Mouse (Mus musculus): ENCODE measurements around the gene Slc25a39. TPM values are rescaled to one million over a fixed set of nuclear protein-coding genes. Genes with fewer than 3 reads are reported as not detected.
"Not testable (repeated sequence)": the region's sequence is repeated elsewhere in the genome, so short reads cannot be mapped to it uniquely, and the experiment has no call there.

Slc25a39 gene
- polyA plus RNA-seq, 1 experiment from 2014 or later = 283 TPM

DNA sequence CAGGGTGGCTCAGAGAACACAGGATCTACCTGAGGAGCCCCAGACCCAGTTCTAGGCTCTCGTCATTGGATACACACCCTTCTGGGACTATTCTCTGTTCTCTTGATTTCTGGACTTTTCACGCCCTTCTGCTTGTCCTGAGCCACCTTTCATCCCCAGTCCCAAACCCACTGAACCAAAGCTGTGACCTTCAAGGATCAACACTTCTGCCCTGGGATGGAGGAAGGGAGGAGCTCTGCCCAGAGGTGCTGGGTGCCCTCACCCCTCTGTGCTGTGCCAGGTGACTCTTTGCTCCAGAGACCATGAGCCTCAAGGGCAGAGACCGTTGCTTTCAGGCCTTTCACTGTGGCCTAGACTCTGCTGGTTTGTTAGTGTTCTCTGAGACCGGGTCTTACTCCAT is 38.5 kb downstream of the Slc25a39 start:
- WGBS = 77% methylated on average over 4 of the region's 4 CpGs
- no peaks in the 10 kb centered on the region for H3K36me3 ChIP-seq (ENCODE audit: control insufficient read depth, insufficient read depth, low read length)
- no peaks in the 10 kb centered on the region for H3K9me3 ChIP-seq (ENCODE audit: control insufficient read depth, low read length)
- peaks cover 40% of the 10 kb centered on the region for H3K4me1 ChIP-seq (replicated peaks; ENCODE audit: control insufficient read depth, insufficient read depth, low read length)
- H3K4me2 ChIP-seq = no peak overlapping the region
- peaks cover 28% of the 10 kb centered on the region for H3K27me3 ChIP-seq (replicated peaks; ENCODE audit: control insufficient read depth, insufficient read depth, low read length)
- no peak for ATAC-seq (replicated peaks; ENCODE audit: low FRiP score)
- no peak overlapping the region for H3K4me3 ChIP-seq (ENCODE audit: low read depth, low read length)
- peak overlapping the region; percentile 52; the same call in 1 of the 2 replicates for H3K27ac ChIP-seq (ENCODE audit: low read depth, low read length)
- peak overlapping the region; percentile 25; the same call in 1 of the 2 replicates for H3K9ac ChIP-seq (ENCODE audit: low read depth, low read length)
- DNase-seq (ENCODE audit: low spot score) = no peak

DNA sequence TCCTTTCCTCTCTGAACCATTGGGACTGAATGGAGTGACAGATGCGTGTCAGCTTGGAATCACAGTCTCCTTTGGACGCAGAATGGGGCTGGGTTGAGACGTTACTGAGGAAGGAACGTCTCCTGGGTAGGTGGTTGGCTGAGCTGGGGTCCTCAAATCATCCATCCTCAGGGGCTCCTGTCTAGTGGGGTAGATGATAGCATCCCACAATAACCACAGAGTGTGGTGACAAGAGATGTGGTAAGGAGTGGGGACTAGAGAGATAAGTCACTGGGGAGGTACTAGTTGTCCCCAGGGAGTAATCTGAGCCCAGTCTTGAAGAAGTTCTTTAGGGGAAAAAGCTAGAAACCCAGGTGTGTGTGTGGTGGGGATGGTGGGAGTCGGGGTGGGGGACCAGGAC is 39.4 kb downstream of the Slc25a39 start:
- H3K4me1 ChIP-seq (replicated peaks; ENCODE audit: control insufficient read depth, insufficient read depth, low read length) = peaks cover 34% of the 10 kb centered on the region
- 0 out of 2 replicates have a peak, but pooled peaks have one; percentile 4 for ATAC-seq (replicated peaks; ENCODE audit: low FRiP score)

DNA sequence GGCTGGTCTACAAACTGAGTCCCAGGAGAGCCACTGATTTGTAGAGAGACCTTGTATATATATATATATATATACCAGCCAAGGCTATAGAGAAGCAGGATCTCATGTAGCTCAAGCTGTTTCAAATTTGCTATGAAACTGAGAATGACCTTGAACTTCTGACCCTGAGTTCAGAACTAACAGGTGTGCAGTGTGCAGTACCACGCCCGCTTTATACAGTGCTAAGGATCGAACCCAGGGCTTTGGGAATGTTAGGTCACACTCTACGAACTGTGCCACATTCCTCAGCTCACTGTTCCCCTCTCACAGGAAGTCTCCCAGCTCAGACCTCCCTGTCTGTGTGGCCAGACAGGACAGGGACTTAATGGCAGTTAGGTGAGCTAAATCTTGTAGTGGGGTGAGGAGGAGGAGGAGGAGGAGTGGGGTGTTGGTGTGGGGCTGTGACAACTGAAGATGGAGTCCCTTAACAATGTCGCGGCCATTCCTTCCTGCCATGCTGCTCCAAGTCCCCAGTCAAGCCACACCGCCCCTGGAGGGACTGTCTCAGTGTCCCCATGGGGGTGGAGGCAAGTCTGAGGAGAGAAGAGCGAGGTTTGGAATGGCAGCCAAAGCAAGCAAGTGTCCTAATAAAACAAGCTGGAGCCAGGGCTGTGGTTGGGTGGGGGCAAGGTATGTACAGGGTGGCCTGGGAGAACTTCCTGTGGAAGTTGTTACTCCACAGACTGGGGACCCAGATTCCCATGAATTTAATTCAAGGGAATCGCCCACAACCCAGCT is 40.1 kb downstream of the Slc25a39 start:
- peak overlapping the region; percentile 36; the same call in 1 of the 2 replicates for H3K9ac ChIP-seq (ENCODE audit: low read depth, low read length)
- peaks cover 17% of the 10 kb centered on the region for H3K27me3 ChIP-seq (replicated peaks; ENCODE audit: control insufficient read depth, insufficient read depth, low read length)
- DNase-seq (ENCODE audit: low spot score) (no peak), ATAC-seq (replicated peaks; ENCODE audit: low FRiP score) (no peak)
- peak overlapping the region; percentile 7 for H3K4me2 ChIP-seq
- H3K27ac ChIP-seq (ENCODE audit: low read depth, low read length) = no peak overlapping the region
- H3K4me1 ChIP-seq (replicated peaks; ENCODE audit: control insufficient read depth, insufficient read depth, low read length) = peaks cover 32% of the 10 kb centered on the region
- WGBS = 65% methylated on average over 9 of the region's 9 CpGs
- no peaks in the 10 kb centered on the region for H3K9me3 ChIP-seq (ENCODE audit: control insufficient read depth, low read length)
- H3K4me3 ChIP-seq (ENCODE audit: low read depth, low read length) = no peak overlapping the region
- no peaks in the 10 kb centered on the region for H3K36me3 ChIP-seq (ENCODE audit: control insufficient read depth, insufficient read depth, low read length)

More for the DNA sequence above, 39.4 kb downstream of the Slc25a39 start:
- H3K9me3 ChIP-seq (ENCODE audit: control insufficient read depth, low read length) = no peaks in the 10 kb centered on the region
- H3K4me3 ChIP-seq (ENCODE audit: low read depth, low read length) = no peak overlapping the region
- H3K4me2 ChIP-seq = peak overlapping the region; percentile 7
- H3K27ac ChIP-seq (ENCODE audit: low read depth, low read length) = no peak overlapping the region
- H3K9ac ChIP-seq (ENCODE audit: low read depth, low read length) = peak overlapping the region; percentile 37; the same call in 1 of the 2 replicates
- WGBS = 40% methylated on average over 5 of the region's 5 CpGs
- peaks cover 24% of the 10 kb centered on the region for H3K27me3 ChIP-seq (replicated peaks; ENCODE audit: control insufficient read depth, insufficient read depth, low read length)
- no peak for DNase-seq (ENCODE audit: low spot score)
- no peaks in the 10 kb centered on the region for H3K36me3 ChIP-seq (ENCODE audit: control insufficient read depth, insufficient read depth, low read length)

DNA sequence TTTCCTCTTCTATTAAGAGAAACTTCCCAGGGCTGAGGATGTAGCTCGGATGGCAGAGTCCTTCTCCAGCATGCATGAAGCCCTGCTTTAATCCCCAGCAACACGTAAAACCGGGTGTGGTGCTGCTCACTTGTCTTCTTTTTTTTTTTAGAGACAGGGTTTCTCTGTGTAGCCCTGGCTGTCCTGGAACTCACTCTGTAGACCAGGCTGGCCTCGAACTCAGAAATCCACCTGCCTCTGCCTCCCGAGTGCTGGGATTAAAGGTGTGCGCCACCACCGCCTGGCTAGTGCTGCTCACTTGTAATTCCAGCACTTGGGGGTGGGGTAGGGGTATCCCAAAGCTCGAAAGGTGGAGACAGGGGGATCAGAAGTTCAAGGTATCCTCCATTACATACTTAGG is 41.6 kb downstream of the Slc25a39 start, which contains the start of gene Slc4a1:
TSS of gene Slc4a1 (minus strand) at position 101 of the 400 bp plus-strand sequence.
- Histone ChIP-seq H3K4me3 (ENCODE audit: low read depth, low read length) (peak within 1 kb of the TSS; percentile 63), H3K4me2 (peak within 1 kb of the TSS; percentile 58), H3K9ac (ENCODE audit: low read depth, low read length) (peak within 1 kb of the TSS; percentile 84), H3K27ac (ENCODE audit: low read depth, low read length) (peak within 1 kb of the TSS; percentile 88), H3K4me1 (replicated peaks; ENCODE audit: control insufficient read depth, insufficient read depth, low read length) (peaks cover 27% of the 10 kb centered on the region), H3K27me3 (replicated peaks; ENCODE audit: control insufficient read depth, insufficient read depth, low read length) (peaks cover 23% of the 10 kb centered on the region)
- H3K36me3 ChIP-seq (ENCODE audit: control insufficient read depth, insufficient read depth, low read length); ATAC-seq (replicated peaks; ENCODE audit: low FRiP score); H3K9me3 ChIP-seq (ENCODE audit: control insufficient read depth, low read length); DNase-seq (ENCODE audit: low spot score): not testable (repeated sequence)
- WGBS = 70% methylated on average over 8 of the region's 8 CpGs

DNA sequence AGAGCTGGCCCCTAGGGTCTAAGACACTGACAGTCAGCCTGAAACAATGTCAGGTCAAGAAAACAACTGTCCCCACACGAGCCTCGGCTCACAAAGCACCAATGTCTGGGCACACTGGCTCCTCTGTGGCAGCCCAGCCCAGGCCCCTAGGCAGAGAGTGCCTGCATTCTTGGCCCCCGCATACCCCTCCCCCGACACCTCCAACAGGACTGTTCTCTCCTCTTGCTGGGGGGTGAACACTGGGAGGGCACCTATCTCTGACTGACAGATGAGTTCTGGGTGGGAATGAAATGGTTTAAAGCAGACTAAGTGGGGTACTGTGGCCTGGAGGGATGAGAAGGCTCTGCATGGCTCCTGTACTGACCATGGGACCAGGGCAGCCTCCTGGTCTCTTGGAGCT is 42.0 kb downstream of the Slc25a39 start:
- peak overlapping the region; percentile 84 for H3K9ac ChIP-seq (ENCODE audit: low read depth, low read length)
- 55% methylated on average over 4 of the region's 4 CpGs for whole genome bisulfite sequencing

DNA sequence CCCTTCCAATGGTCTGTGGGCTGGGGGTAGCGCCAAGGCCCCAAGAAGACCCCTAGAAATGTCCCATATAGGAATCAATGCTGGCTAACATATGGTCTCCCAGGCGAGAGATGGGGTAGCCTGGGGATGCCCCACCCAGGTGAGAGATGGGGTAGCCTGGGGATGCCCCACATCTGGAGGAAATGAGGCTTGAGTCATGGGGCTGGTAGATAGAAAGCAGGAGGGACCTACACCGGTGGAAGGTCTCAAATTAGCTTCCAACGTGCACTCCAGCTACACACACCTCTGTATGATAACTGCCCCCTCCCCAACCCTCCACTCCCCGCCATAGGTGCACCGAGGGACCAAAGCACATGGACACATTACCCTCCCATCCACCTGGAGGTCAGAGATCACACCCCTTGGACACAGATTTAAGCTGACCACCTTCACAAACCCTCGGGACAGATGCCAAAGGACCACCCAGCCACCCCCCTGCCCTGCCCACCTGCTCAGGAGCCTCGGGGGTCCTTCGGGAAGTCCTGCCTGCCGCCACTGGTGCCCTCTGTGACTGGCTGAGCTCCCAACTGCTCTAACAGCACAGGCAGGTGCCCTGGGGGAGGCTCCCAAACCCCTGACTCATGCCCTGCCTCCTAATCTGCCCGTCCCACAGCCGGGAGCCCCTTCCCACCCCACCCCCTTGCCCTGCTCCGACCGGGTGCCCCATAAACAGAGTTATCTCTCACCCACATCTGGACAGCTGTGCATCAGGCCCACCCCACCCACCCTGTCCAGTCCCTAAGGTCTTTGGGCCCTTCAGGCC is 43.0 kb downstream of the Slc25a39 start:
- DNase-seq (ENCODE audit: low spot score) = no peak
- Histone ChIP-seq H3K4me1 (replicated peaks; ENCODE audit: control insufficient read depth, insufficient read depth, low read length) (peaks cover 28% of the 10 kb centered on the region), H3K9me3 (ENCODE audit: control insufficient read depth, low read length) (no peaks in the 10 kb centered on the region), H3K4me3 (ENCODE audit: low read depth, low read length) (peak overlapping the region; percentile 63), H3K27me3 (replicated peaks; ENCODE audit: control insufficient read depth, insufficient read depth, low read length) (peaks cover 36% of the 10 kb centered on the region), H3K9ac (ENCODE audit: low read depth, low read length) (peak overlapping the region; percentile 84), H3K4me2 (peak overlapping the region; percentile 58), H3K36me3 (ENCODE audit: control insufficient read depth, insufficient read depth, low read length) (peaks cover 4% of the 10 kb centered on the region), H3K27ac (ENCODE audit: low read depth, low read length) (peak overlapping the region; percentile 88)
- ATAC-seq (replicated peaks; ENCODE audit: low FRiP score) = peak; percentile 90
- 54% methylated on average over 14 of the region's 14 CpGs for WGBS

More for the DNA sequence above, 42.0 kb downstream of the Slc25a39 start:
- Histone ChIP-seq H3K9me3 (ENCODE audit: control insufficient read depth, low read length) (no peaks in the 10 kb centered on the region), H3K4me3 (ENCODE audit: low read depth, low read length) (peak overlapping the region; percentile 63; the same call in 1 of the 2 replicates), H3K36me3 (ENCODE audit: control insufficient read depth, insufficient read depth, low read length) (peaks cover 4% of the 10 kb centered on the region), H3K27me3 (replicated peaks; ENCODE audit: control insufficient read depth, insufficient read depth, low read length) (peaks cover 27% of the 10 kb centered on the region), H3K27ac (ENCODE audit: low read depth, low read length) (peak overlapping the region; percentile 88), H3K4me1 (replicated peaks; ENCODE audit: control insufficient read depth, insufficient read depth, low read length) (peaks cover 27% of the 10 kb centered on the region), H3K4me2 (peak overlapping the region; percentile 58)
- ATAC-seq (replicated peaks; ENCODE audit: low FRiP score) = peak; percentile 12
- DNase-seq (ENCODE audit: low spot score) = no peak

DNA sequence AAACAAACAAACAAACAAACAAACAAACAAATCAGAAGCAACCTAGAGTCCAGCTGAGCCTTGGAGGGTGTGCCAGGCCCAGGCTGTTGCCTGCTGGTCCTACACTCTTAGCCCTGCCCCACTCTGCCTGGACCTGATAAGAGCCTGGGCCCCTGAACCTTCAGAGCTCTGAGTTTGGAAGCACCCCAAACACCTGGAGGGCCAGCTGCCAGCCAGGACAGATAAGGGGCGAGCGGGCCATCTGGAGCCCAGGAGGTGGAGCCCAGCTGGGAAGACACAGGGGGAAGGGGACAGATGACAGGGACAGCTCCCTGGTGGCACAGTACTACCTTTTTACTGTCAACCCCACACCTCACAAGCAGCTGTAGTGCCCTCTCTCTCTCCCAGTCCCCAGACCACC is 44.1 kb downstream of the Slc25a39 start:
- Histone ChIP-seq H3K9ac (ENCODE audit: low read depth, low read length) (peak overlapping the region; percentile 84), H3K27ac (ENCODE audit: low read depth, low read length) (peak overlapping the region; percentile 88), H3K4me2 (peak overlapping the region; percentile 71), H3K27me3 (replicated peaks; ENCODE audit: control insufficient read depth, insufficient read depth, low read length) (peaks cover 45% of the 10 kb centered on the region), H3K4me1 (replicated peaks; ENCODE audit: control insufficient read depth, insufficient read depth, low read length) (peaks cover 28% of the 10 kb centered on the region), H3K9me3 (ENCODE audit: control insufficient read depth, low read length) (no peaks in the 10 kb centered on the region), H3K4me3 (ENCODE audit: low read depth, low read length) (peak overlapping the region; percentile 63), H3K36me3 (ENCODE audit: control insufficient read depth, insufficient read depth, low read length) (peaks cover 4% of the 10 kb centered on the region)
- peak; percentile 67 for DNase-seq (ENCODE audit: low spot score)
- ATAC-seq (replicated peaks; ENCODE audit: low FRiP score) = peak; percentile 87
- WGBS = 9% methylated on average over 2 of the region's 2 CpGs

DNA sequence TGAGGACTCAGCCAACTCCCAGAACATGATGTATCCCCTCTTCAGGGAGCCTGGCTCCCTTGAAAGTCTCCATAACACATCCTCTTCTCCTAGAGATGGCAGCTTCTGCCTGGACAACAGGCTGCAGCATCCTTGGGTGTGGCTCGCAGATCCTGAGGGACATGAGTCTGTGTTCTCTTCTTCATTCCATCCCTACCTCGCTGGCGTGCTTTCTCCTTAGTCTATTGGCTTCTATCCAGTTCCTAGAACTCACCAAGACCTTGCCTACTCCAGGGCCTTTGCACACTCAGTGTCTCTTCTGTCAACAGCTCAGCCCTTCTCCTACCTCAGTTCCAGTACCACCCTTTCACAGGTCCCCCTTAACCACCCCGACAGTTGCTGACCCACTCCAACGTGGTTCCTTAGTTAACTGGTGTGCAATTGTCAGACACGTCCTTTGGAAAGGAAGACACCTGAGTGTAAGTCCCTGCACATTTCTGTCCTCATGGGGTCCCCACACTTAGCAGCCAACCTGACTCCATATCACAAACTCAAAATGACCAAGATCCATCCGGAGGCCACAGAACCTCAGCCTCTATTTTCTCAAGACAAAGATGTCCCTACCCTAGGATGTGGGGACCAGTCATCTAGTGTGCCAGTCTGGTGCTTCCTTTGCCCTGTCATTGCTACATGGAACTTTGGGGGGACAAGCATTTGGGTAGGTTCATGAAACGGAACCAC is 45.8 kb downstream of the Slc25a39 start:
- no peak for DNase-seq (ENCODE audit: low spot score)
- 78% methylated on average over 8 of the region's 8 CpGs for WGBS
- Histone ChIP-seq H3K9ac (ENCODE audit: low read depth, low read length) (peak overlapping the region; percentile 78), H3K27ac (ENCODE audit: low read depth, low read length) (peak overlapping the region; percentile 88), H3K9me3 (ENCODE audit: control insufficient read depth, low read length) (no peaks in the 10 kb centered on the region), H3K36me3 (ENCODE audit: control insufficient read depth, insufficient read depth, low read length) (peaks cover 7% of the 10 kb centered on the region), H3K4me2 (peak overlapping the region; percentile 71), H3K4me1 (replicated peaks; ENCODE audit: control insufficient read depth, insufficient read depth, low read length) (0 out of 2 replicates have a peak, but pooled peaks cover 20% of the 10 kb centered on the region), H3K4me3 (ENCODE audit: low read depth, low read length) (peak overlapping the region; percentile 63), H3K27me3 (replicated peaks; ENCODE audit: control insufficient read depth, insufficient read depth, low read length) (peaks cover 62% of the 10 kb centered on the region)
- ATAC-seq (replicated peaks; ENCODE audit: low FRiP score) = no peak

Measured in liver, embryonic 11.5 days (tissue).